Mouse (Mus musculus): ENCODE measurements at regions not wholly inside any gene's neighbourhood (a gene's known extent, or its start where the extent isn't known, plus 50 kb on each side); places are given as distances from the start of the nearest gene placed in this dataset.
A peak's percentile ranks its signal among the peaks of the same experiment; 100 is the strongest.

DNA sequence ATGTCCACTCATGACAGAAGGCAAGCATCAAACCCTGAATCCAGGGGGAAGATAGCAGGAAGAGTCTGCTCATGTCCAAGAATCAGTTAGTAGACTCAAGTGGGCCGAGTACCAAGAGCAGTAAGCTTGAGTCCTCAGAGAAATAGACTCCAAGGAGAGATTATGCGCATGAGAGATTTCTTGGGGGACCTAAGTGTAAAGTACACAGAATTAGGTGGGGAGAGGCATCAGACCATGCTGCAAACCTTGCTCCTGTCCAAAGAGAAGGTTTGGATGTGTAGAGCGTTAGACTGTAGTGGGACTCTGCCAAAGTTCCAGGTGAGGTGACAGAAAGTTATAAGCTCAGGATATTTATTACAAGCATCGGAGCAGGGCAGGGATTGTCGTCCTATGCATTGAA, 654.4 kb downstream of the Dhx35 start:
- Histone ChIP-seq H3K4me3 (no peak overlapping the region), H3K27ac (no peak overlapping the region)
- TF ChIP-seq CTCF (conservative IDR thresholded peaks at IDR 0.05): no peak
- no peak for DNase-seq (ENCODE audit: low spot score in 2 of 2)

DNA sequence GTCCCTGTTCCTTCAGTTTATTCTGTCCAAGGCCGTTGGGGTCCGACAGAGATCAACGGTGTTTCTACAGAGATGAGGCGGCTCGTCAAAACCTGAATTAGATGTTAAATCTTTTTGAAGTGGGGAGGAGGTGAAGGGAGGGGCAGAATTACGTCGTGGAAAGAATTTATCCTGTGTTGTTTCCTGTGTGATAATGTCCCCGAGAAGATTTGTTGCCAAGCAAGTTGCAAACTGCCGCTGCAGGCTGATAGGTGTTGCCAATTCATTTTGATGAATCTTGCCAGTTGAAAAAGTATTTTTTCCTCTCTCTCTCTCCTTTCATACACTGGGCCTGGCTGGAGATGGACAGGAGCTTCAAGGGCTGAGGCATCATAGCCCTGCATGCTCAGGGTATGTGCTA, 656.8 kb downstream of the Dhx35 start:
- TF ChIP-seq CTCF (conservative IDR thresholded peaks at IDR 0.05): no peak
- Histone ChIP-seq H3K4me3 (no peak overlapping the region), H3K27ac (no peak overlapping the region)
- DNase-seq (ENCODE audit: low spot score in 2 of 2): no peak

DNA sequence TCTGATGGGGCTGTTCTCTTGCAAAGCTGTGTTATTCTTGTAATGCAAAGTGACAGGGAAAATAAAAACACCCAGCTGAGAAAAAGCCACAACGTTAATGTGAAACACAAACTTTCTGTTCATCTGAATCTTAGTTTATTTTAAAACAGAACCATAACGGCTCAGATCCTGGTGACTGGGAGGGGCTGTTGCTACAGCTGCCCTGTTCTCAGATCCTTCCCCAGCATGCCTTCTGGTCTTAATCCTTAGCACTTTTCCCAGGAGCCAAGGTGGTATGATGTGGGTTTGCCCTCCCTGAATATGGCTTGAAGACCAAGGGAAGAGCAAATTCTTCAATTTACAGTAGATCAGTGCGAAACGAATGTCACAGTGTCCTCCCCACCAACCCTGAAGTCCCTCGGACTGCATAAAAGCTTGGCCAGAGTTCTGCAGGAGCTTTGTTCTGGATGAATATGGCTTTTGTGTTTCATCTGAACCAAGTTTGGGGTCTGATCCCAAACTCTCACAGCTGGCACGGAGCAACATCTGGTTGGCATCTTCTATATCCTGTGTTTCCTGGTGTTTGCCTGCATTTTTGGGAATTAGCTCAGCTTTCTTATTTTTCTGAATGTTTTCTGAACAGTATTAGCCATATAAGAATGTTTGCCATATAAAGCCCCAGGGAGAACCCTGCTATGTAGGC, 686.9 kb downstream of the Dhx35 start:
- no peak overlapping the region for H3K4me3 ChIP-seq
- H3K27ac ChIP-seq: no peak overlapping the region
- no peak for TF ChIP-seq CTCF (conservative IDR thresholded peaks at IDR 0.05)
- DNase-seq (ENCODE audit: low spot score in 2 of 2): no peak

- Histone ChIP-seq H3K27ac (no peak overlapping the region), H3K4me3 (no peak overlapping the region)
- DNase-seq (ENCODE audit: low spot score in 2 of 2): no peak
- no peak for TF ChIP-seq CTCF (conservative IDR thresholded peaks at IDR 0.05)
Observed at GRCm38 (mm10) chr2:159491090-159491489, 696.5 kb downstream of the Dhx35 start.

DNA sequence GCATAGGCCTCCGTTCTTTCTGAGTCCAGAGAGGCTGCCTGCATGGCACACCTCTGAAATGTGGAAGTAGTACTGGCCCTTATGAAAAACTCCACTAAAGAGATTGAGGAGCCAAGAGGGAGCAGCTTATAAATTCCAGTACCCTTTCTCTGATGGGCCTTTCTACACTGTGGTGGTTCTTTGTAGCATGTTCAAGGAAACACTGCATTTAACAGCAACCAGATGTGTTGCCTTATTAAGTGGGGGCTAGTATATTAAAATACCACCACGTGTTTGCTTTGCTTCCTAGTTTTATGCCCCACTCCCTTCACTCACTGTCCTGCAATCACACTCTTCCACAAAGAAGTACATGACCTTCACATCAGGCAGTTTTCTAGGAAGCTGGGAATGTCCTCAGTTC, 704.1 kb downstream of the Dhx35 start:
- DNase-seq (ENCODE audit: low spot score in 2 of 2): no peak
- no peak overlapping the region for H3K4me3 ChIP-seq
- TF ChIP-seq CTCF (conservative IDR thresholded peaks at IDR 0.05): no peak
- H3K27ac ChIP-seq: no peak overlapping the region

DNA sequence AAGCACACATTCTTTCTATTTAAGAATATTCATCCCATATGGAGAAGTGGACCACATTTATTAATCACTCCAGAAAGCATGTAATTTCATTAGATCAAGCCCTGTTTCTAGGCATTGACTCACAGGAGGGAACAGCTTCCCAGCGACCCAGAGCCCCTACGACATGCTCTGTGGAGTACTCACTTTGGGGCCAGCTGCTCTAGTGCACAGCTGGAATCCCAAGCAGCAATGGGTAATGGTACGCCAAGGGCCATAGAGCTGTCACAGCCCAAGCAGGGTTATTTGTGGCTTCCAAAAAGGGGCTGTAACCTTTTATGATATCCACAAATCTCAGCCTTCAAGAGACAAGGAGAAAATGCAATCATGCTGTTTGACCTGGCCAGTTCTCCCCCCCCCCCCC, 706.4 kb downstream of the Dhx35 start:
- Histone ChIP-seq H3K27ac (no peak overlapping the region), H3K4me3 (no peak overlapping the region)
- no peak for TF ChIP-seq CTCF (conservative IDR thresholded peaks at IDR 0.05)
- DNase-seq (ENCODE audit: low spot score in 2 of 2): no peak

DNA sequence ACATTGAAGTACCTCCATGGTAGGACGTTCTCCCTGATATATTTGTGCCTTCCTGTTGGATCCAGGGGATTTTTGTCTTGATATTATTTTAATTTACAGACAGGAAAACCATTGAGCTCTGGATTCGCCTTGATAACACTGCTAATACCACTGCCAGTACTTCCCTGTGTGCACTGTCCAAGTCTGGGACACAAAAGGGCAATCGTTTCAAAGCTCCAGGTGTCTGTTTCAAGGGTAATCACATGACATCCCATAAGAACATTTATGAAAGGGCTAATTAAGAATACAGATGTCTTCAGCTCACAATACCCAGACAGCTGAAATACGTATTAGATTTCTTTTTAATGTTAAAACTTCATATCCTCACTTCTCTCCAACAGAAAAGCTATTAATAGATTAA, 724.5 kb downstream of the Dhx35 start:
- H3K4me3 ChIP-seq: no peak overlapping the region
- H3K27ac ChIP-seq: no peak overlapping the region
- no peak for TF ChIP-seq CTCF (conservative IDR thresholded peaks at IDR 0.05)
- no peak for DNase-seq (ENCODE audit: low spot score in 2 of 2)

GRCm38 (mm10) chr2:159523739-159524138, 729.1 kb downstream of the Dhx35 start:
- no peak for TF ChIP-seq CTCF (conservative IDR thresholded peaks at IDR 0.05)
- DNase-seq (ENCODE audit: low spot score in 2 of 2): no peak
- no peak overlapping the region for H3K27ac ChIP-seq
- no peak overlapping the region for H3K4me3 ChIP-seq

GRCm38 (mm10) chr2:159534951-159535350, 740.3 kb downstream of the Dhx35 start:
- no peak for TF ChIP-seq CTCF (conservative IDR thresholded peaks at IDR 0.05)
- no peak overlapping the region for H3K4me3 ChIP-seq
- H3K27ac ChIP-seq: no peak overlapping the region
- peak; percentile 8 to 31 for DNase-seq (ENCODE audit: low spot score in 2 of 2)

DNA sequence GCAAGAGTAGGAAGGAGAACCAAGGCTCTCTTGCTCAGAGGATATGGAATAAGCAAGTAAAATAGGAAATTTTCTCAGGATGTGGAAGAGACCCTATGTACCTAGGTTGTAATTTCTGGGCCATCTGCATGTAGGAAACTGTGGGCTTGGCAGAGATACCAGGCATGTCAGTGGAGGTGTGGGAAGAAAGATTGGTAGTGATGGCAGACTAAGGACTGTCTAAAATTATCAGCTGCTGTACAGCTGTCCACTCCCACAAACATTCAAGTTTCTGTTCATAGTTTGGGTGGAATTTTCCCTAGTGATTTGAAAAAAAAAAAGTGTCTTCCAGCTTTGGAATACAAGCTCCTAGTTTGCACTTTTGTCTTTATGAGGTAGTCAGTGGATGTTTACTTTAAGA, 744.7 kb downstream of the Dhx35 start:
- no peak overlapping the region for H3K4me3 ChIP-seq
- no peak for TF ChIP-seq CTCF (conservative IDR thresholded peaks at IDR 0.05)
- no peak overlapping the region for H3K27ac ChIP-seq
- DNase-seq (ENCODE audit: low spot score in 2 of 2): peak in 1 of 2 experiments; percentile 7

DNA sequence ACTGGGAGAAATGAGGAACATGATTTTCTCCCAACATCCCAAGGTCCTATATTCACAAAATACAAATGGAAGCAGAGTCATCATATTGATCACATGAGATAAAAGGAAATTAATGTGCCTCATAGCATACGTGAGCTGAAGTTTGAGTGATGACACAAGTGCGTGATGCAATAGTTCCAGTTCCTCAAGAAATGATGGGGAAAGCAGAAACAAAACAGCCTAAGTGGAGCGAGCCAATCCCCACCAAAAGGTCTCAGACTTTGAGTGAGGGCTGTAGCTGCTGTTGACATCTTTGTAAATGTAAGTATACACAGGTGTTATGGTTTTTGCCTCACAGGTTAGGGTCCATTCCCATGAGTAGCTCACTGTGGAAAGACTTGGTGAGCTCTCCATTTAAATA, 763.0 kb downstream of the Dhx35 start:
- no peak for TF ChIP-seq CTCF (conservative IDR thresholded peaks at IDR 0.05)
- H3K27ac ChIP-seq: no peak overlapping the region
- no peak overlapping the region for H3K4me3 ChIP-seq
- DNase-seq (ENCODE audit: low spot score in 2 of 2): no peak

GRCm38 (mm10) chr2:159565255-159565654, 768.7 kb downstream of the Gm826 start:
- DNase-seq (ENCODE audit: low spot score in 2 of 2): no peak
- H3K27ac ChIP-seq: no peak overlapping the region
- H3K4me3 ChIP-seq: no peak overlapping the region
- TF ChIP-seq CTCF (conservative IDR thresholded peaks at IDR 0.05): no peak

GRCm38 (mm10) chr2:159565921-159566320, 768.0 kb downstream of the Gm826 start:
- no peak for TF ChIP-seq CTCF (conservative IDR thresholded peaks at IDR 0.05)
- H3K4me3 ChIP-seq: no peak overlapping the region

DNA sequence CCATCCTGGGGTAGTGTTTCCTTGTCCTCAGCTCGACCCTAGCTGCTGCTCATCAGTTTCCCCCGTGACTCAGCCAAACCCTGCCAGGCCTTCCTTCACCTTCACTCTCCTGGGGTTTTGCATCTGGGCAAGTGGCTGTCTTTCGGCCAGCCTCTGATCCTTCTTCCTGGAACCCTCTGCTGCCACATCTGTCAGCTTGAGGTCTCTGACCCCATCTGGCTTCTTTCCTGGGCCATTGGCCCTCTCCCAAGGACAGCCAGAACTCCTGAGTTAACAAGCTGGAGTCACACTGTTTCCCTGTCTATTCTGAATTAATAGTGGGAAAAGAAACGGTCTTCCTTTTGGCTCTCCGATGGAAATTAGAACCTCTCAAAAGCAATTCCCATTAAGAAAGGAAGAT, 767.5 kb downstream of the Gm826 start:
- DNase-seq (ENCODE audit: low spot score in 2 of 2): no peak
- no peak for TF ChIP-seq CTCF (conservative IDR thresholded peaks at IDR 0.05)
- Histone ChIP-seq H3K4me3 (no peak overlapping the region), H3K27ac (no peak overlapping the region)

More at GRCm38 (mm10) chr2:159565921-159566320, 768.0 kb downstream of the Gm826 start:
- no peak for DNase-seq (ENCODE audit: low spot score in 2 of 2)
- H3K27ac ChIP-seq: no peak overlapping the region
